Mouse (Mus musculus): ENCODE results near the gene Cdc42.
A peak's percentile ranks its signal among the peaks of the same experiment; 100 is the strongest.

The Cdc42 gene

GRCm38 (mm10) chr4:137371596-137372523, 14.3 kb upstream of the Cdc42 start:
- DNase-seq (ENCODE audit: low read depth): no peak

GRCm38 (mm10) chr4:137369954-137370750, 12.6 kb upstream of the Cdc42 start:
- no peak for DNase-seq (ENCODE audit: low read depth)

GRCm38 (mm10) chr4:137368198-137368597, 10.7 kb upstream of the Cdc42 start:
- no peak for DNase-seq (ENCODE audit: low read depth)

DNA sequence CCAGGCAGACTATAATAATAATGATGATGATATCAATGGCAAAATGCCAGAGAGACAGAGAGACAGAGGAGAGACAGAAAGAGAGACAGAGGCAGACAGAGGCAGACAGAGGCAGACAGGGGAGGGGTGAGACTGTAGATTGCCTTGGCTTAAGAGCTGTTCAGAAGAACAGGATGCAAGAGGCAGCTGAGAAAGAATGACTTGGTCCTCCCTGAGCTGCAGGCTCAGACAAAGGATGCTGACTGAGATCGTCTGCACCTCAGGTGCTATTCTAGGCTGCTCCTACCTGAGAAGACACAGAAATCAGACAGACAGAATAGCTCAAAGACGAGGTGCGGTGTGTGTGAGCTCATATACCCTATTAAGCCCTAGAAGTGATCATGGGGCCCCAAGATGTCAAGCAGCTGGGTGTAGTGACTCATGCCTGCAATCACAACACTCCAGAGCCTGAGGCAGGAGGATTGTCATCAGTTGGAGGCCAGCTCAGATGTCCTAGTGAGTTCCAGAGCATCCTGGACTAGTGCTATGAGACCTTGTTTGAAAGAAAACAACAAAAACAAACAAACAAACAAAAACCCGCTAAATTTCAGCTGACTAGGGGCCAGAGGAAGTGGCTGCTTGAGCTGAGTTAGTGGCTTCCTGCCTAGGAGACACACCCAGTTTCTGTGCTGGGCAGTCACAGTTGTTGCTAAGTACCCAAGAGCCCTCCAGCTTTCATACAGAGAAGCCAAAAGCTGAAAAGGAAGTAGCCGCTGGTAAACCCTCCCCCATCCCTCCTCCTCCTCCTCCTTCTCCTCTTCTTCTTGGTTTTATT, 10.0 kb upstream of the Cdc42 start:
- DNase-seq (ENCODE audit: low read depth): peak; percentile 82

DNA sequence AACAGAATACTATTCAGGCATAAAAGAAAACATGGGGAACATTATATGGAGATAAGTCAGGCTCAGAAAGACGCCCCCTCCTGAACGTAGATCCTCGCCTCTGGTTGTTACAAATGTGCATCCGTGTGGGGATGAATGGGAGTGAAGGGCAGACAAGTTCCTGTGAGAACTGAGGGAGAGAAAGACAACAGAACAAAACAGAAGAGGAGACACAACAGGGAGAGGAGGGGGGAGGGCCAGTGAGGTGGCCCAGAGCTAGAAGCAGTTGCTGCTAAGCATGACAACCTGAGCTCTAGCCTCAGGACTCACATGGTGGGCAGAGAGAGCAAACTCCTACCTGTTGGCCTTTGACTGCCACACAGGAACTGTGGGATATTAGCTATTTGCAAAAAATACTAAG, 8.6 kb upstream of the Cdc42 start:
- DNase-seq (ENCODE audit: low read depth): no peak

GRCm38 (mm10) chr4:137365356-137366062, 8.0 kb upstream of the Cdc42 start:
- DNase-seq (ENCODE audit: low read depth): no peak

DNA sequence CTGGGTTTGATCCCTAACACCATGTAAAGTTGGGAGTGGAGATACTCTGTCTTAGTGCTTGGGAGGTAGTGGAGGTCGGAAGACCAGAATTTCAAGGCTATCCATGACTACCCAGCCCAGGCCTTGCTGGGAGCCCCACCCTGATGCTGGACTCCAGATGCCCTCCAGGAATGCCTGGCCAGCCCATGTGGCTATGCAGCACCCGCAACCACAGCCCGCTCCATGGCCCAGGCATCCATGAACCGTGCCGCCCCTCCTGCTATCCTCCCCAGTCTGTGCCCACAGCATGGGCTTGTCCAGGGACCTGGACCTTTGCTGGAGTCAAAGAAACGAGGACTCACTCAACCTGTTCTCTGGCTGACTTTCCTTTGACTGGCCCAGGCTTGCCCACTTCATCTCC, 7.3 kb upstream of the Cdc42 start:
- no peak for DNase-seq (ENCODE audit: low read depth)

- DNase-seq (ENCODE audit: low read depth): no peak
Observed at GRCm38 (mm10) chr4:137360996-137361395, 3.5 kb upstream of the Cdc42 start.

- DNase-seq (ENCODE audit: low read depth): peak; percentile 80
Observed at GRCm38 (mm10) chr4:137358291-137359002, 927 bp upstream of the Cdc42 start.

- peak; percentile 65 for DNase-seq (ENCODE audit: low read depth)
Observed at GRCm38 (mm10) chr4:137356674-137357510, 628 bp downstream of the Cdc42 start.

- no peak for DNase-seq (ENCODE audit: low read depth)
Observed at GRCm38 (mm10) chr4:137350627-137351026, 6.9 kb downstream of the Cdc42 start.

- DNase-seq (ENCODE audit: low read depth): peak; percentile 69
Observed at GRCm38 (mm10) chr4:137345790-137346189, 11.7 kb downstream of the Cdc42 start.

GRCm38 (mm10) chr4:137345112-137345511, 12.4 kb downstream of the Cdc42 start:
- DNase-seq (ENCODE audit: low read depth): peak; percentile 49

GRCm38 (mm10) chr4:137342816-137343215, 14.7 kb downstream of the Cdc42 start:
- DNase-seq (ENCODE audit: low read depth): no peak

DNA sequence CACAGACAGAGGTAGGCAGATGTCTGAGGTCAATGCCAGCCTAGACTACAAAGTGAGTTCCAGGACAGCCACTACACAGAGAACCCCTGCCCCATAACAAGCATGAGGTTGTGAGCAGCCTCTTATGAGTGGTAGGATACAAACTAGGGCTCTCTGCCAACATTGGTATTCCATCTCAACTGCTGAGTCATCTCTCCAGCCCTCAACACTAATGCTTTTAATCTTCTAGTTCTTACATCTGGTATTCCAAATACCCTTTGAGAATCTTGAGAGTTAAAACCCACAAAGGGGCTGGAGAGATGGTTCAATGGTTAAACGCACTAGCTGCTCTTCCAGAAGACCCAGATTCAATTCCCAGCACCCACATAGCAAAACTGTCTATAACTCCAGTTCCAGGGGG, 18.1 kb downstream of the Cdc42 start:
- no peak for DNase-seq (ENCODE audit: low read depth)

GRCm38 (mm10) chr4:137336468-137336867, 21.1 kb downstream of the Cdc42 start:
- no peak for DNase-seq (ENCODE audit: low read depth)

- DNase-seq (ENCODE audit: low read depth): no peak
Observed at GRCm38 (mm10) chr4:137332051-137332450, 25.5 kb downstream of the Cdc42 start.

- no peak for DNase-seq (ENCODE audit: low read depth)
Observed at GRCm38 (mm10) chr4:137326494-137326893, 31.0 kb downstream of the Cdc42 start.

- DNase-seq (ENCODE audit: low read depth): no peak
Observed at GRCm38 (mm10) chr4:137324926-137325325, 32.6 kb downstream of the Cdc42 start.
